Mouse (Mus musculus) thymus, adult 2 months (tissue): Measurements from ENCODE around the gene Ccdc148. TPM values are rescaled to one million over a fixed set of nuclear protein-coding genes. Genes with fewer than 3 reads are reported as not detected.

ENCODE experiments used
- DNase-seq: peaks from one replicate; pipeline ENCODE4 v3.0.0; 2021
- H3K27ac ChIP-seq: fragments of 200-500 bp; 2 replicates; pipeline ENCODE4 v1.5.1; 2012; ENCODE audit warnings: low read length, control low read depth; ENCODE audit not compliant: control insufficient read depth, insufficient read depth
- H3K27me3 ChIP-seq: fragments of 200-500 bp; 2 replicates; pipeline ENCODE4 v1.6.1; 2012; ENCODE audit warnings: mild to moderate bottlenecking, low read length, moderate library complexity, mixed read lengths; ENCODE audit not compliant: control insufficient read depth, insufficient read depth
- H3K36me3 ChIP-seq: fragments of 200-500 bp; 2 replicates; pipeline ENCODE4 v1.6.1; 2012; ENCODE audit warnings: mild to moderate bottlenecking, low read length, moderate library complexity; ENCODE audit not compliant: control insufficient read depth, insufficient read depth
- H3K4me1 ChIP-seq: fragments of 200-500 bp; replicated peaks from 2 replicates; pipeline ENCODE4 v1.6.1; 2012; ENCODE audit warnings: low read length; ENCODE audit not compliant: control insufficient read depth, insufficient read depth
- H3K4me3 ChIP-seq: fragments of 200-500 bp; 2 replicates; pipeline ENCODE4 v1.5.1; 2012; ENCODE audit warnings: mild to moderate bottlenecking, low read length, control low read depth, moderate library complexity; ENCODE audit not compliant: control insufficient read depth, insufficient read depth
- CTCF ChIP-seq: fragments of 200-500 bp; IDR thresholded peaks from 2 replicates; pipeline ENCODE4 v1.5.1; 2012; ENCODE audit warnings: mild to moderate bottlenecking, control low read depth, low read length, moderate library complexity, borderline replicate concordance; ENCODE audit not compliant: control insufficient read depth, poor library complexity, insufficient read depth; ENCODE audit errors: extremely low read depth
- POLR2A ChIP-seq: fragments of 200-500 bp; IDR thresholded peaks from 2 replicates; pipeline ENCODE4 v1.6.1; 2012; ENCODE audit warnings: mild to moderate bottlenecking, low read length, control low read depth, moderate library complexity; ENCODE audit not compliant: control insufficient read depth, poor library complexity, insufficient read depth; ENCODE audit errors: extremely low read depth
- WGBS: fragments of 180-500 bp; shearing (Covaris S2); methylation state at CpG from one replicate; pipeline ENCODE4 v1.1.7; 2018; 5-methylcytosine and 5-hydroxymethylcytosine counted together
- polyA plus RNA-seq: library from polyadenylated mRNA; depleted of rRNA; stranded (reverse); fragments of >200 nt; gene quantifications from 2 replicates; pipeline ENCODE4 v1.2.3, GENCODE M21; 2012

Gene Ccdc148
- polyA plus RNA-seq, 1 experiment: 0.36 TPM

DNA sequence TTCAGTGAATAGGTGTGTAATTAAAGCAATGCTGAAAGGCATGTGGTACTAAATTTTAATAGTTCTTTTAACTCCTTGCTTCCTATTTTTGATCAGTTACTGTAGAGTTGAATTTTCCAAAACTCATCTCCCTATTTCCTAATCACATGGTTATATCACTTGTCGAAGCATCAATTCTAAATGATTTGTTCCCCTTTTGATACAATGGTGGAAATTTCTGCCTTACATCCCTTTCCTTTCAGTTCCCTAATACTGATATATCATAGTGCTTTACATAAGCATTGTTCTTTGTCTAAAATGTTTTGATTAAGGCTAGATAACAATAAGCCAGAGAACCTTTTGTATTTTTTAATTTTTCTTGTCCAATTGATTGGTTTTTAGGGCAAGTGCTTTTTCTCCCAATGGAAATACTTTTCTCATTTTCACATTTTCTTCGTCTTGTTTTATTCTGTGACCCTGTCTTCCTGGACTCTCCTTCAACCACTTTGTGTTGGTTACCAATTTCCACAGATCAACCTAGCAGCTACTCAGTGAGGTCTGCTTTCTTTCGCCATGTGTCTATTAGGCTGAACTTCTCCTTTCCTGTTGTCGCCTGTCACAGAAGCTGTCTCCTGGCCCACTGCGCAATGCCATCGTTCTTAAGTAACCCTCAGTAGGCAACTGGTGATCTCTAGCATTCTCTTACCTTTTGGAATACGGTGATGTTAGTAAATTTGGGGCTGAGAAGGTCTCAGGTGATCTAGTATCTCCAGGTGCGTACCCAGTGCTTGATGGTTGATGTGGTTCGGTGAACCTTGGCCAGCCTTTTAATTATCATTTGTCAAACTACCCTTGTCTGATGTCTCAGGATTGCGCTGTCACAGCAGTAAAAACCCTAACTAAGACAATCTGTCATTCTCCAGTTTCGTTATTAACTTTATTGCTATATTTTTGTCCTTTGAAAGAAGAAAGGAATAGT lies 23.9 kb upstream of the Ccdc148 start:
- WGBS: 90% methylated on average over 11 of the region's 11 CpGs
- H3K4me3 ChIP-seq: no peak overlapping the region
- no peaks in the 10 kb centered on the region for H3K27me3 ChIP-seq
- TF ChIP-seq POLR2A (no peak), CTCF (no peak)
- 0 out of 2 replicates have a peak, but pooled peaks cover 2% of the 10 kb centered on the region for H3K4me1 ChIP-seq
- DNase-seq: no peak
- H3K36me3 ChIP-seq: no peaks in the 10 kb centered on the region
- H3K27ac ChIP-seq: no peak overlapping the region

DNA sequence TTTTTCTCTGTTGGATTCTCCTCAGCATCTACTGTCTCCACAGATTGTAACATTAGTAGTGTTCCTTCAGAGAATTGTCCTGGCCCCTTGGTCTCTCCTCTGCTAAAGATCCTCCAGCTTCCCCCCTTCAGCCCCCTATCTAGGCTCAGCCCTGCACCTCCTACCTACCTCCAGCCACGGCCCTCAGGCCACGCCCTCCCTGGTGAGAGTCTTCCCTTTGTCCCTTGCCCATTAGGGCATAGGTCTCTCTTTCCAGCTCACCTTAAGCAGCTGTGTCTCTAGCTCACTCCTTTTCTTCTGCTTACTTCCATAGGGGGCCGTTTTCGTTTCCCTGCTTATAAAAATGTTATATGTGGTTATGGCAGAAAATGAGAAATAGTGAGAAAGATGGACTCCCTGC lies 23.1 kb upstream of the Ccdc148 start:
- H3K4me3 ChIP-seq: no peak overlapping the region
- H3K4me1 ChIP-seq: 0 out of 2 replicates have a peak, but pooled peaks cover 2% of the 10 kb centered on the region
- no peaks in the 10 kb centered on the region for H3K36me3 ChIP-seq
- TF ChIP-seq POLR2A (no peak), CTCF (no peak)
- DNase-seq: no peak
- H3K27me3 ChIP-seq: no peaks in the 10 kb centered on the region
- WGBS: 92% methylated on average over 4 of the region's 4 CpGs
- no peak overlapping the region for H3K27ac ChIP-seq

DNA sequence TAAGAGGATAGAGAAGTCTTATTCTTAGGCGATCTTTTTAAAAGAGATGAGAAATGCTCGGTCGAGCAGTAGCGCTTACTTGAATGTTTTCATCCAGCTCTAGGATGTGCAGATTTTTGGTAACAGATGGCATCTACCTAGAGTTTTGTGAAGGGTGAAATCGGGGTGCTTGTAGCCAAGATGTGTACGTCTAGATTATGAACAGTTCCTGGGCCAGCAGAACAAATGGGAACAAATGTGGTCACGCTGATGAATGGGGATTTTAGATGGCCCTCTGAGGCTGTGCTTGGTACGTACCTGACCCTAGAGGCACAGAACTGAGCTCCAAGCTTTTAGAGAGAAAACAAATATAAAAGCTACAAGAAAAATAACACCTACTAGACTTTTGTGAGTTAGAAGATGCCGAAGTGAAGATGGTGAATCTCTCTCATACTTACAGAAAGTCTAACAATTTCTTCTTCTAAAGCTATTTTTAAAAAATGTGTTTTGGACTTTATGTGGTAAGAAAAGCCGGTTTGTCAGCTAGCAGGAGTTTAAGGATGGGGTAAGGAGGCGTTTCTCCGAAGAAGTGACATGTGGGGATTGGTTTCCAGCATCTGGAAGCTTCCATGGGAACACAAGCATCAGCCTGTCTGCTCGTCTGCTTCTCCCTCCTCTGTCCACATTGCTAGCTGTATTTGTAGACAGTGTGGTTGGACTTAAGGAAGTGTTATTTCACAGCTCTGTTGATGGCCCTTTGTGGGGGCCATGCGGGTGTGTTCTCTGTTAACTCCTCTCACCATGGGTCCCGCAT lies 21.0 kb upstream of the Ccdc148 start:
- TF ChIP-seq CTCF (no peak), POLR2A (no peak)
- H3K4me3 ChIP-seq: no peak overlapping the region
- H3K27ac ChIP-seq: no peak overlapping the region
- H3K36me3 ChIP-seq: no peaks in the 10 kb centered on the region
- no peaks in the 10 kb centered on the region for H3K4me1 ChIP-seq
- 94% methylated on average over 15 of the region's 15 CpGs for WGBS
- no peak for DNase-seq
- H3K27me3 ChIP-seq: no peaks in the 10 kb centered on the region

DNA sequence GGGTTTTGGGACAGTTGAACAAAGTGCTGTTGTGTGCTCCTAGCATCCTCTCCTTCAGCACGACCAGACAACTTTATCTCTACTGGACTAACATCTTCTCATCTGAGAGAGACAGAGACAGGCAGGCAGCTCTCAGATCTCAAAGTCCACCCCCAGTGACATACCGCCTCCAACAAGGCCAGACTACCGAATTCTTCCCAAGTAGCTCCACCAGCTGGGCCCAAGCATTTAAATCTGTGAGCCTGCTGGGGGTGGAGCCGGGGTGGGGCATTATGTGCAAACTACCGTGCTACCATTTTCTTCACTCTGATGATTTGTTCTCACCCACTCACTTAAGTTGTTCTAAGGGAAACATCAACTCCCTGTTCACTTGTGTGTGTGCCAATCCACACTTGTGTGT lies 19.0 kb upstream of the Ccdc148 start:
- Histone ChIP-seq H3K4me3 (no peak overlapping the region), H3K27ac (no peak overlapping the region), H3K36me3 (no peaks in the 10 kb centered on the region), H3K27me3 (no peaks in the 10 kb centered on the region), H3K4me1 (no peaks in the 10 kb centered on the region)
- no peak for DNase-seq
- 91% methylated on average over 5 of the region's 5 CpGs for WGBS
- TF ChIP-seq CTCF (no peak), POLR2A (no peak)

DNA sequence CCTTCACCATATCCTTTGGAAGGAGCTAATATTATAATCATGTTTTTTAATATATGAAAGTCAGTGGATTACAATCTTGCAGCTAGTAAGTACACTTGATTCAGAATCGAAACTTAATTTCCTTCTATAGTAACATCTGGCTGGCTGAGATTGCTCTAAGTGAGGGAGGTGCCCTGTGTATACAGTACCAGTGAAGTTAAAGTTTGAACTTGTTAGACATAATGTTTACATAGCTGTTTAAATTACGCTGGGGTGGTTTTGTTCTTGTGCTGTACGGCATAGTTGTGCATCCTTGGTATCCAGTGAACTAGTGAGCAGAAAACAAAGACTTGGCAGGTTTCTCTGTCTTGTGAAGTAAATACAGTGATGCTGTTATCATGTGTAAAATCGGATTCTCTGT lies 18.5 kb upstream of the Ccdc148 start:
- WGBS: 92% methylated on average over 4 of the region's 4 CpGs
- Histone ChIP-seq H3K27ac (no peak overlapping the region), H3K27me3 (no peaks in the 10 kb centered on the region), H3K4me1 (no peaks in the 10 kb centered on the region), H3K4me3 (no peak overlapping the region), H3K36me3 (no peaks in the 10 kb centered on the region)
- TF ChIP-seq CTCF: no peak
- TF ChIP-seq POLR2A: no peak
- no peak for DNase-seq

DNA sequence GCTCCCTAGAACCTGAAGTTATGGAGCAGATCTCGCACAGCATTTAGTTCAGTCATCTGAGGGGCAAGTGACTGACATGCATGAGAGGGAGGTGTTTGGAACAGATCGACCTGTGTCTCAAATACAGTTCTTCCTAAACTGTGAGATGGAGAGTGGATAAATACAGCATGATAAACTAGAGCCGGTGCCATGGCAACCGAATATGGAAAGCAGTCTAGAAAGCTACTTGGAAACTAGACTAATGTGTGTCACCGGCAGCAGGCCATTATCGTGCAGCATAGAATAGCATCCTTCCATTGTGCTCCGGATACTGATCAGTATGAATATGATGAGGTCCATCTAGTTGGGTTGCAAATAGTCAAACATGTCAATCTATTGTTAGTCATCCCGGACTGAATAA lies 17.7 kb upstream of the Ccdc148 start:
- Histone ChIP-seq H3K36me3 (no peaks in the 10 kb centered on the region), H3K27me3 (no peaks in the 10 kb centered on the region), H3K4me3 (no peak overlapping the region), H3K27ac (no peak overlapping the region), H3K4me1 (no peaks in the 10 kb centered on the region)
- DNase-seq: no peak
- no peak for TF ChIP-seq CTCF
- 97% methylated on average over 8 of the region's 8 CpGs for WGBS

DNA sequence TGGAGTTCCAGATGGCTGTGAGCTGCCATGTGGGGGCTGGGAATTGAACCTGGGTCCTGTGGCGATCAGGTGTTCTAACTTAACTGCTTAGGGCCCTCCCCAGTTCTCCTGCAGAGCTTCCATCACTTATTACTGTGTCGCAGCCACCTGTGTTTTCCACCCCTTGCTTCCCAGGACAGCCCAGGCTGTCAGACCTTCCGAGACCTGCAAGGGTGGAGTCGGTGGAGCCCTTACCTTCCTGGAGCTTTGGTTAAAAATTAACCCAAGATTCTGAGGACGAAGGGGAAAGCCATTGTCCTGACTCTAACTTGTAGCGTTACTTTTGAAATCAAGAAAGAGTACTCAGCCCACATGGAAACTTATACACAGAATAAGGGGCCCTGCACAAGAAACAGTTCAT lies 15.4 kb upstream of the Ccdc148 start:
- WGBS: 98% methylated on average over 6 of the region's 6 CpGs
- no peaks in the 10 kb centered on the region for H3K27me3 ChIP-seq
- 0 out of 2 replicates have a peak, but pooled peaks cover 4% of the 10 kb centered on the region for H3K4me1 ChIP-seq
- H3K36me3 ChIP-seq: no peaks in the 10 kb centered on the region
- TF ChIP-seq CTCF (no peak), POLR2A (no peak)
- H3K4me3 ChIP-seq: no peak overlapping the region
- no peak for DNase-seq
- H3K27ac ChIP-seq: no peak overlapping the region
